Mouse (Mus musculus) lung, adult 2 months (tissue): ENCODE data around the gene Max.

Source experiments
- CTCF ChIP-seq: fragments of 200-500 bp; IDR thresholded peaks from 2 replicates; pipeline ENCODE4 v1.5.1; 2011; ENCODE audit warnings: mild to moderate bottlenecking, low read length, control low read depth; ENCODE audit not compliant: insufficient read depth
- POLR2A ChIP-seq: fragments of 200-500 bp; IDR thresholded peaks from 2 replicates; pipeline ENCODE4 v1.6.1; 2011; ENCODE audit warnings: low read depth, mild to moderate bottlenecking, control low read depth, low read length, borderline replicate concordance; ENCODE audit errors: extremely low read depth

GRCm38 (mm10) chr12:76948185-76948584 lies 13.8 kb downstream of the Max start:
- TF ChIP-seq CTCF (no peak), POLR2A (no peak)
